Mouse (Mus musculus): ENCODE results near the gene Itgb5.

GRCm38 (mm10) chr16:33859380-33859779 lies 29.9 kb downstream of the Itgb5 start:
- TF ChIP-seq EP300 (IDR thresholded peaks at IDR 0.05; ENCODE audit: low read length): no peak
- no peak for TF ChIP-seq MEF2A (IDR thresholded peaks at IDR 0.05; ENCODE audit: borderline replicate concordance, low read depth, low read length)
- no peak for TF ChIP-seq ELF1 (IDR thresholded peaks at IDR 0.05; ENCODE audit: low read depth, low read length)
- no peak for TF ChIP-seq CTCF (conservative IDR thresholded peaks at IDR 0.05 in 1 of 2, IDR thresholded peaks at IDR 0.05 in 1 of 2; ENCODE audit: low read depth in 2 of 2, low read length in 2 of 2)
- TF ChIP-seq POLR2AphosphoS2 (IDR thresholded peaks at IDR 0.05; ENCODE audit: low read depth, low read length): no peak
- no peak for TF ChIP-seq KAT2A (IDR thresholded peaks at IDR 0.05; ENCODE audit: insufficient replicate concordance, low read length)
- TF ChIP-seq SIN3A (IDR thresholded peaks at IDR 0.05; ENCODE audit: low read length): no peak
- TF ChIP-seq ZMIZ1 (IDR thresholded peaks at IDR 0.05; ENCODE audit: low read depth, low read length): no peak
- no peak for TF ChIP-seq POLR2A (IDR thresholded peaks at IDR 0.05; ENCODE audit: low read depth, low read length)
- TF ChIP-seq ZC3H11A (IDR thresholded peaks at IDR 0.05; ENCODE audit: low read depth, low read length): no peak
- no peak for TF ChIP-seq HCFC1 (IDR thresholded peaks at IDR 0.05; ENCODE audit: low read depth, low read length)
- TF ChIP-seq IRF4 (IDR thresholded peaks at IDR 0.05; ENCODE audit: low read depth, low read length): no peak
- TF ChIP-seq TCF12 (IDR thresholded peaks at IDR 0.05; ENCODE audit: low read depth, low read length): no peak

All from CH12.LX (cell line).